Mouse (Mus musculus) ZHBTc4 (cell line): ENCODE measurements around the gene Rgl3.

Experiments
- DNase-seq: peaks from one replicate; pipeline ENCODE4 v3.0.0-alpha.2; 2011; ENCODE audit warnings: low read depth, low spot score

Gene Rgl3

DNA sequence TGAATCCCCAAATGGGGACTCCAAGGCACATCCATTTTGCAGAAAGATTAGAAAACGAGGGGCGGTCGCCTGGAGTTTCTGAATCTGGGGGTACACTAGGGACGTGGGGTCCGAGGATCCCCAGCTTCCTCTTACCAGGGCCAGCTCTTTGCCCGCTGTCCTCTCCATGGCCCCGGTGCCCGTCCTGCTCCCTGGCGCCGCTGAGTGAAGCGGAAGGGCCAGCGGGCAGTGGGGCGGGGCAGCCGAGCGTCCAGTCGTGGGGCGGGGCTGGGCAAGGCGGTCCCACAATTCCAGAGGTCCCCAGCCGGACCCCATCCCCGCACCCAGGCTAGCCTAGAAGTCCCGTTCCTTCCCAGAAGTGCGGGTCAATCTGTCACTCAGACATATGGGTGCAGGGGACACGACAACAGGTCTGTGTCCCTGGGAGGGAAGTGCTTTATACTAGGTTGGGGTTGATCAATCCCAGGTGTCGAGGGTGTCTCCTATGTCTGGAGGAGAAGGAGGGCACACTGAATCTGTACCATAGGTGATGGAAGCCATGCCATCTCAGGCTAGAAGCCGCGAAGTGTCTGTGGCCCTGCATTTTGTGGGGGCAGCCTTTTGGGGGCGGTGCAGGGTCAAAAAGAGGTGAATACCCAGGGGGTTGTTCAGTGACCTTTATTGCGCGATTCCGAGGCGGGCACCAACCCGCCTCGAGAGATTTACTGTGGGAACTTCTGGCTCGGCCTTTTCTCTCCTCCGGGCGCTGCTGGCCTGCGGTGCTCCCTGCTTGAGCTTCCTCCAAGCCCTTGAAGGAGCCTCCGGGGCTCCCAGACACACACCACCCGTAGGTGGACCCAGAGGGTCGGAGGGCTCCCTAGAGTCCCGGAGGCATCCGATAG is at the start of gene Rgl3:
Rgl3 (minus strand) TSS at position 217 of the 881 bp plus-strand sequence.
- DNase-seq: no peak

DNA sequence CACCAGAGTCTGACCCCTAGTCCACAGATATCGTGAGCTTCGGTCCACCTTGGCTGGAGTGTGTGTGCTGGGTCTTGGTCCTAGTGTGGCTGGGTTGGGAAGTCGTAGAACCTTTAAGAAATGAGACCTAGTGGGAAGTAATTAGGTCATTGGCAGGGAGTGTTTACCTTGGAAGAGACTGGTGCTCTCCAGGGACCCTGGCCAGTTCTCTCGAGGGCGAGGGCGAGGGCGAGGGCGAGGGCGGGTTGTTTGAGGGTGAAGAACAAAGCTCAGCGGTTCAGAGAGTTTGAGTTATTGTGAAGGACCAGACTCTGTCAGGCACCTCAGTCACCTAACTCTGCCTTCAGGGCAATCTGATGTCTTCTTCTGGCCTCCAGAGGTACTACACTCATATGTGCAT is 48.6 kb upstream of the Rgl3 start:
- DNase-seq: no peak

GRCm38 (mm10) chr9:22035300-22036044 is 46.2 kb upstream of the Rgl3 start:
- DNase-seq: no peak

DNA sequence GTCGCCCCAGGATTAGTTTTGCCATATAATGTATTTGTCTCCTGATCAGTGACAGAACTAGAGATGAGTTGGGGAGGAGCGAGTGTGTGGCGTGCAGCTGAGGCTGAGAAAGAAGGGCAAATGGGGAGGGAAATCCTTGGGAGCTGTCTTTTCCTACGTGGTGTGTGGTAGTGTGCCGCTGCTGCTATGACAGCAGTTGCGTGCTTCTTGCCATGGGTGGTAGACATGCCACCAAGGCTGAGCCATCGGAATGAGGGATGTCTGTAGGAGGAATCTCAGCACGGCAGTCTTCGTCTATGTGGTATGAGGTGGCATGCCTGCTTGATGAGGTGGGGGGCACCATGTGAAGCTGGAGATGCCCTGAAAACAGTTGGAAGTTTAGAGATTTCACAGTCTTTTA is 41.1 kb upstream of the Rgl3 start:
- DNase-seq: no peak

DNA sequence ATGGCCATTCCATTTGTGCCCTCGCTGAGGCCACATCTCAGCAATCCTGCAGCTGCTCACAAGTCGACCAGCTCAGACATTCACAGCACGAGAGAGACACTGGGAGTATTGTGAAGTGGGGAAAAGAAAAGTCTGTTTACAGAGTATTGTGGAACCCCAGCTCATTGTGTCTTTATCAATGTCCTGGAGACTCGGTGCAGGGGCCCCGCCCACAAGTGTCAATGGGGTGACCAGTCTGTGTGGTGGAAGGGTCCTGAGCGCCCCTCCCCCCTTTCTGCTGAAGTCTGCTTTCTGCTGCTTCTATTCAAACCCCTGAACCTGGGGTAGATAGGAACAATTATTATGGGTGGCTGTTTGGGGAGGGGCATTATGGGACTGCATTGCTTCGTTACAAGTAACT is 39.2 kb upstream of the Rgl3 start:
- no peak for DNase-seq

DNA sequence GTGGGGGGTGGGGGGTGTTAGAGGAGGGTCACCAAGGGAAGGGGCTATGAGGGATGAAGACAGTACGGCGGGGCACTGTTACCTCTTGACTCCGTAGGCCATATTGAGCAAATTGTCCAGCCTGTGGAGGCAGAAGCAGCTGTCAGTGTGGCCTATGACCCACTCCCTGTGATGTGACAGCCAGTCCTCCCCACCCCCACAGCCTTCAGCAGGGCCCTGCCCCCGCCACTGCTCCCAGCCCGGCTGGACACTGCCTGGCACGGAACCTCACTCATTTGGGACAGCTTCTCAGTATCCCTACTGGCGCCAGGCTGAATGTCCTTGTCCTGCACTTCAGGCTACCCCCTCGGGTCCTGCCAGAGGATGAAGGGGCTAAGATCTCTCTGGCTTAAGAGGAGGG is 35.3 kb upstream of the Rgl3 start:
- no peak for DNase-seq

- no peak for DNase-seq
Measured at GRCm38 (mm10) chr9:22017208-22017825, 28.1 kb upstream of the Rgl3 start.

GRCm38 (mm10) chr9:22016245-22016644 is 27.0 kb upstream of the Rgl3 start:
- DNase-seq: no peak

GRCm38 (mm10) chr9:22012731-22013130 is 23.5 kb upstream of the Rgl3 start:
- DNase-seq: no peak

- no peak for DNase-seq
Measured at GRCm38 (mm10) chr9:22011055-22011454, 21.8 kb upstream of the Rgl3 start.

DNA sequence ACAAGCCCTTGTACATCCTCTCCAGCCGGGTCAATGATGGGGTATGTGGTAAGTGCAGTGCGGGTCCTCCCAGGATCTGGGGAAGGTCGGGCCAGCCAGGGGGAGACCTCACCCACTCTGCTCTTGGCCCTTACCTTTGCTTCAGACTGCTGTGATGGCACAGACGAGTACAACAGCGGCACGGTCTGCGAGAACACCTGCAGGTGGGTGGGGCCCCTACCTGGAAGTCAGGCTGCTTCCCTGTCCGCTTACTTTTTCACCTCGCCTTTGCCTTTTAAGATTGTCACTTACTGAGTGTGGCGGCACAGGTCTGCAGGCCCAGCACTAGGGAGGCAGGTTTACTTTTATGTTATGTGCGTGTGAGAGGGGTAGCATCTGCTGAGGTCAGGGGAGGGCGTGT is 15.3 kb upstream of the Rgl3 start:
- no peak for DNase-seq

- DNase-seq: peak; percentile 66
Measured at GRCm38 (mm10) chr9:22003163-22003554, 13.9 kb upstream of the Rgl3 start.

GRCm38 (mm10) chr9:22002194-22003162 is 13.2 kb upstream of the Rgl3 start, which contains the start of the genes Ccdc151 and Prkcsh:
Ccdc151 (minus strand) TSS chr9:22002634.
Prkcsh (plus strand) TSS chr9:22002806.
- peak; percentile 100 for DNase-seq

DNA sequence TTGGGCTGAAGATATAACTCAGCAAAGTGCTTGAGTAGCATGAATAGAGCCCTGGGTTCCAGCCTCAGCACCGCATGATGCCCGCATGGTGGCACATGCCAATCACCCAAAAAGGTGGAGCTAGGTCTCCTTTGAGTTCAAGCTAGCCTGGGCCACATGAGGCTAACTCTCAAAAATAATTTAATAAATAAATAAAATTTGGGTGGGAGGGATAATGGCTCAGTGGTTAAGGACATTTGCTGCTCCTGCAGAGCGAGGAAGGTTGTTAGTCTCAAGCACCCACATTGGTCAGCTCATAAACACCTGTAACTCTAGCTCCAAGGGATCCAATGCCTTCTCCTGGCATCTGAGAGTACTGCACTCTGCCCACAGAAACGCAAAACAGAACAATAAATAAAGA is 12.4 kb upstream of the Rgl3 start:
- no peak for DNase-seq

DNA sequence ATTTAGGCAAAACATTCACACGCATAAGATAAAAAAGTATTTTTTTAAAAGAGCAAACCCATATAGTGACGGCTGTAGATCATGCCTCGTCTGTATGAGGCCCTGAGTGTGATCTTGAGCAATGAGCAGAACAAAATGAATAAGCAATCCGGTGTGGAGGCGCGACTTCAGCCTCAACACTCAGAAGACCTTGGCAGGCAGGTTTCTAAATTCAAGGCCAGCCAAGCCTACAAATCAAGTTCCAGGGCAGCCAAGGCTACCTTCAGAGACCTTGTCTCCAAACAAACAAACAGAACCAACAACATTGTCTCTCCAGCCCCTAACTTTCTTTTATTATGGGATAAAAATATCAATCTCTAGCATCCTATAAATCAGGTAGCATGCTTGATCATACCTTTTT is 11.1 kb upstream of the Rgl3 start:
- no peak for DNase-seq

- DNase-seq: no peak
Measured at GRCm38 (mm10) chr9:21996178-21996867, 7.1 kb upstream of the Rgl3 start.

GRCm38 (mm10) chr9:21992227-21992626 is 3.0 kb upstream of the Rgl3 start:
- DNase-seq: no peak

- DNase-seq: peak; percentile 51
Measured at GRCm38 (mm10) chr9:21988421-21989101, 685 bp downstream of the Rgl3 start.

DNA sequence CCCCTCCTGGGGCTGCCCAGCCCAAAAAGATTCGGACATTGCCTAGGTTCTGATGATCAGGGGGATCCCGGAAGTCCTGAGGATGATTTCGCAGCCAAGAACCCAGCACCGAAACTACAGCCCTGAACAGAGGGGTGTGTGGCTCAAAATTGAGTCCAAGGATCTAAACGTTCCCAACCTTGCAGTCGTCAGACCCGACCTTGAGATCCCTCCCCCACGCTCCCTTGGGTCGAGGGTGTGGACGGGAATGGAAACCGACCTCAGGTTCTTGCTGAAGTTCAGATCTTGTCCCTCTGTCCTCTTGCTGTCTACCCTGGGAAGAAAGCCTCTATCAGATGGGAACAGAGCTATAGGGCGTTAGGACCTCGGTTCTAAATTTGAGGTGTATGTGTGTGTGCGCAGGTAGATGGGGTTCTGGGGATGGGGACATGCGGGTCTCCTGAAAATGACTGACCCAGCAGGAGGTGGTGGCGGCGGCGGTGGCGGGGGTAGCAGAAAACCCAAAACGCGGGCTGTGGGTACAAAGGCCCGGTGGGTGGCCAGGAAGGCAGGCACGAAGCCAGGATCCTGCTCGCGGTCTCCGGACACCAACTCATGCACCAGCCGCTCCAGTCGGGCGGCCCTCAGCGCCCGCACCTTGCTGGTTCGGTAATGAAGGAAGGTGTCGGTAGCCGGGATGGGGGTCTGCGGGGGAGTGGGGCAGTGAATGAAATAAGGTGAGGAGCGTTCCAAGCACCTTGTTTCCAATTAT is 1.5 kb downstream of the Rgl3 start:
- no peak for DNase-seq
